Mouse (Mus musculus) kidney, embryonic 14.5 days (tissue): ENCODE data around the gene Myh9. TPM values are rescaled to one million over a fixed set of nuclear protein-coding genes. Genes with fewer than 3 reads are reported as not detected.

Source experiments
- ATAC-seq: fragments of 200-750 bp; cut with Nextera tagmentation; 2 replicates; pipeline ENCODE4 v1.8.0; 2017; ENCODE audit warnings: moderate number of reproducible peaks, mild to moderate bottlenecking, moderate TSS enrichment, moderate library complexity; ENCODE audit not compliant: low FRiP score, low TSS enrichment
- H3K27ac ChIP-seq: fragments of 300-500 bp; sonication (generic); 2 replicates; pipeline ENCODE4 v1.5.1; 2014; ENCODE audit warnings: low read depth, mild to moderate bottlenecking, low read length, moderate library complexity, mixed read lengths
- H3K27me3 ChIP-seq: fragments of 300-500 bp; sonication (generic); 2 replicates; pipeline ENCODE4 v1.6.1; 2014; ENCODE audit warnings: mild to moderate bottlenecking, low read length; ENCODE audit not compliant: control insufficient read depth, insufficient read depth
- H3K36me3 ChIP-seq: fragments of 300-500 bp; sonication (generic); 2 replicates; pipeline ENCODE4 v1.6.1; 2014; ENCODE audit warnings: low read length, mixed read lengths; ENCODE audit not compliant: control insufficient read depth, insufficient read depth
- H3K4me1 ChIP-seq: fragments of 300-500 bp; sonication (generic); 2 replicates; pipeline ENCODE4 v1.6.1; 2014; ENCODE audit warnings: low read length, mixed read lengths; ENCODE audit not compliant: control insufficient read depth, insufficient read depth
- H3K4me2 ChIP-seq: fragments of 300-500 bp; sonication (generic); replicated peaks from 2 replicates; pipeline ENCODE4 v1.6.1; 2014; ENCODE audit warnings: low read depth, mild to moderate bottlenecking, low read length
- H3K4me3 ChIP-seq: fragments of 300-500 bp; sonication (generic); 2 replicates; pipeline ENCODE4 v1.5.1; 2014; ENCODE audit warnings: mild to moderate bottlenecking, low read length
- H3K9ac ChIP-seq: fragments of 300-500 bp; sonication (generic); 2 replicates; pipeline ENCODE4 v1.6.1; 2014; ENCODE audit warnings: low read depth, mild to moderate bottlenecking, low read length, moderate library complexity
- H3K9me3 ChIP-seq: fragments of 300-500 bp; sonication (generic); 2 replicates; pipeline ENCODE4 v1.6.1; 2016; ENCODE audit warnings: low read length; ENCODE audit not compliant: control insufficient read depth
- WGBS: fragments of 180-500 bp; shearing (Covaris S2); extraction: QIAGEN DNeasy Blood & Tissue Kit; methylation state at CpG from one replicate; pipeline ENCODE4 v1.1.7; 2014; 5-methylcytosine and 5-hydroxymethylcytosine counted together
- polyA plus RNA-seq: library from polyadenylated mRNA; unstranded; fragments of >200 nt; fragmentation: Nextera tagmentation; extraction: Ambion mirVana; gene quantifications from 2 replicates; pipeline ENCODE4 v1.2.1, GENCODE M21; 2014

Myh9 gene
- polyA plus RNA-seq, 1 experiment from 2014 or later = 72.3 TPM

DNA sequence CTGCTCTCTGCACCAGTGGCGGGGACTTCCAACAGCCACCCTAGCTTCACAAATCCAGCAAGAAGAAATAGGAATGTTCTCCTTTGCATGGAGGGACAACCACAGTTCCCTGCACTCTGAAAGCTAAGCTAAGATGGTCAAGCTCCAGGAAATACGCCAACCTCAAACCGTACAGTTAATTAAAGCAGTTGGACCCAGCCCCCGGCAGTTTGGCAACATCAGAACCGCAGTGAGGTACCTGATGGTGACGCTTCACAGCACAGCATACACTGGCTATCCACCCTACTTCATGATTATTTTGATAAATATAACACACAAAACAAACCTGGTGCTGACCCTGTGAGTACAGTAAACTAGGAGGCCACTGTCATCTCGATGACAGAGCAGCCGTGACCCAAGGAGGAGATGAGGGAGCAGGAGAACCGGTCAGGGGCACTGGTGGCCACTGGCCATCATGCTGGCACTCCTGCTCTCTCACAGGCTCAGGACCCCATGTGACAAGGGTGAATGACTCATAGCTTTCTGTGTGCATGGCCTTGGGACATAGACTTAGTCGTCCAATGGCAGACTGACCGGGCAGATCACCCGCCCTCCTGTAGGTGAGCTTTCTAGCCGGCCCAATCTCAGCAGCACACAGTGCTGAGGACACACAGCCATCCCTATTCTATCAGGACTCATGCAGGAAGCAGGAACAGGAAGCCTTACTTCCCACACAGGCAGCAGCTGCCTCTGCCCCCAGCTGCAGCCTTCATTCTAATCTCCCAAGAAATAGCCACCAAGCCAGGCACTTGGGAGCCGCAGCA, 44.2 kb downstream of the Myh9 start:
- Histone ChIP-seq H3K4me3 (no peak overlapping the region), H3K27ac (peak overlapping the region; percentile 94), H3K4me2 (no peak overlapping the region), H3K27me3 (no peaks in the 10 kb centered on the region), H3K9ac (no peak overlapping the region), H3K36me3 (peaks cover 67% of the 10 kb centered on the region), H3K4me1 (peaks cover 38% of the 10 kb centered on the region), H3K9me3 (no peaks in the 10 kb centered on the region)
- 0 out of 2 replicates have a peak, but pooled peaks have one; percentile 20 for ATAC-seq
- WGBS = 69% methylated on average over 14 of the region's 14 CpGs

GRCm38 (mm10) chr15:77796409-77797035, 45.5 kb downstream of the Myh9 start:
- no peak overlapping the region for H3K4me2 ChIP-seq
- no peak overlapping the region for H3K27ac ChIP-seq
- H3K4me3 ChIP-seq = no peak overlapping the region
- ATAC-seq = no peak
- peaks cover 38% of the 10 kb centered on the region for H3K4me1 ChIP-seq
- WGBS = 95% methylated on average over 26 of the region's 26 CpGs
- no peaks in the 10 kb centered on the region for H3K9me3 ChIP-seq
- H3K9ac ChIP-seq = no peak overlapping the region
- no peaks in the 10 kb centered on the region for H3K27me3 ChIP-seq
- peaks cover 68% of the 10 kb centered on the region for H3K36me3 ChIP-seq

GRCm38 (mm10) chr15:77794908-77795356, 47.0 kb downstream of the Myh9 start:
- Histone ChIP-seq H3K27me3 (no peaks in the 10 kb centered on the region), H3K4me2 (no peak overlapping the region), H3K9ac (no peak overlapping the region), H3K27ac (no peak overlapping the region), H3K9me3 (no peaks in the 10 kb centered on the region), H3K4me3 (no peak overlapping the region), H3K36me3 (peaks cover 73% of the 10 kb centered on the region), H3K4me1 (peaks cover 29% of the 10 kb centered on the region)
- ATAC-seq = no peak
- 88% methylated on average over 13 of the region's 13 CpGs for WGBS

GRCm38 (mm10) chr15:77794138-77794907, 47.7 kb downstream of the Myh9 start:
- peaks cover 76% of the 10 kb centered on the region for H3K36me3 ChIP-seq
- WGBS = 79% methylated on average over 13 of the region's 13 CpGs
- H3K4me2 ChIP-seq = no peak overlapping the region
- peaks cover 23% of the 10 kb centered on the region for H3K4me1 ChIP-seq
- no peaks in the 10 kb centered on the region for H3K27me3 ChIP-seq
- ATAC-seq = no peak
- no peak overlapping the region for H3K27ac ChIP-seq
- no peak overlapping the region for H3K9ac ChIP-seq
- no peak overlapping the region for H3K4me3 ChIP-seq
- H3K9me3 ChIP-seq = no peaks in the 10 kb centered on the region

- H3K4me3 ChIP-seq = no peak overlapping the region
- no peak overlapping the region for H3K9ac ChIP-seq
- H3K9me3 ChIP-seq = no peaks in the 10 kb centered on the region
- 92% methylated on average over 7 of the region's 7 CpGs for WGBS
- H3K27me3 ChIP-seq = no peaks in the 10 kb centered on the region
- no peak overlapping the region for H3K27ac ChIP-seq
- H3K36me3 ChIP-seq = peaks cover 83% of the 10 kb centered on the region
- no peak for ATAC-seq
- H3K4me1 ChIP-seq = peaks cover 16% of the 10 kb centered on the region
- no peak overlapping the region for H3K4me2 ChIP-seq
Observed at GRCm38 (mm10) chr15:77793554-77793953, 48.4 kb downstream of the Myh9 start.

- WGBS = 96% methylated on average over 4 of the region's 4 CpGs
- H3K27me3 ChIP-seq = no peaks in the 10 kb centered on the region
- H3K4me3 ChIP-seq = no peak overlapping the region
- no peak overlapping the region for H3K9ac ChIP-seq
- H3K4me2 ChIP-seq = no peak overlapping the region
- H3K27ac ChIP-seq = no peak overlapping the region
- H3K36me3 ChIP-seq = peaks cover 88% of the 10 kb centered on the region
- peaks cover 11% of the 10 kb centered on the region; the same call in 1 of the 2 replicates for H3K4me1 ChIP-seq
- ATAC-seq = no peak
- no peaks in the 10 kb centered on the region for H3K9me3 ChIP-seq
Observed at GRCm38 (mm10) chr15:77793094-77793493, 48.9 kb downstream of the Myh9 start.

DNA sequence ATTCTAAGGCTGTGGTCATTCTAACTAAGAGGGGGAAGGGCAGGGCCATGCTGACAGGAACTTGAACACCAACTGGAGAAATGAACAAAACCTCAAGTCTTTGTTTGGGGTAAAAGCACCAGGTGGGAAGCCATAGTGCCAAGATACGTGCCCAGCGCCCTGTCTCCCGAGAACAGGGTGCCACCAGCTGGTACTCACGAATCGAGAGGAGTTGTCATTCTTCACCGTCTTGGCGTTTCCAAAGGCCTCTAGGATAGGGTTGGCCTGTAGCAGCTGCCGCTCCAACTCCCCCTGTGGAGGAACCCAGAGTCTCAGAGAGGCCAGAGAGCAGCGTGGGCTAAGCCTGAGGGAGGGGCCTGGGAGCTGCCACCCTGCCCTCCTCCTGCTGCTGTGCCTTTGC, 49.9 kb downstream of the Myh9 start:
- no peak overlapping the region for H3K4me2 ChIP-seq
- no peak overlapping the region for H3K9ac ChIP-seq

DNA sequence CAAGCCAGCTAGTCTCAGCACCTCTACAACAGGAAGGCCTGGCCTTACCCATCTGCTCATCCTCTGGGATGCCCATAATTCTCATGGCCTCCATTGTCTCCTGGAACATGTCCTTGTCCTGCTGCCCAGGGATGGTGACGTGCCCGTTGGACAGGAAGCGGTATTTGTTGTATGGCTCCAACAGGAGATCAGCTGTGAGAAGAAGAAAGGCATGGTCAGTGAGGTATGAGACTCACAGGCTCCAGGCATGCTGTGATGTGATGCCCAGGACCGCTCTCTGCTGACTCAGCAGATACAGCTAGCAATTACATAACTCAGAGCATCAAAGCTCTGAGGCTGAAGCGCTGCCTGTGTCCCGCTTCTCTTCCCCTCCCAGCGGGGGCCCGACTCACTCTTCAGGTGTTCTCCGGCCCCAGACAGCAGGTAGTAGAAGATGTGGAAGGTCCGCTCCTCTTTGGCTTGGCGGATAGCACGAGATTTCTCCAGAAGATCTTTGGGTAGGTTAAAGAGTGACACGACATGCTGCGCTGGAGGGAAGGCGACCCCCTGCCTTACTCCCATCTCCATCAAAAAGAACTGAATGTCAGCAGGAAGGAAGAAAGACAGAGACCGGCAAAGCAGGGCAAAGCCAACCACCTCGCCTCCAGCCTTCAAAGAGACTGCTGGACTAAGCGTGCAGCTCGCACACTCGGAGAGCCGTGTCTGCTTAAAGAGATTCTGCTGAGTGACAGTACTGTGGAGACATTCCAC, 51.1 kb downstream of the Myh9 start:
- Histone ChIP-seq H3K36me3 (peaks cover 96% of the 10 kb centered on the region), H3K27ac (no peak overlapping the region), H3K9me3 (no peaks in the 10 kb centered on the region), H3K4me2 (no peak overlapping the region), H3K9ac (no peak overlapping the region), H3K4me3 (no peak overlapping the region), H3K4me1 (no peaks in the 10 kb centered on the region), H3K27me3 (no peaks in the 10 kb centered on the region)
- 93% methylated on average over 21 of the region's 21 CpGs for WGBS
- ATAC-seq = no peak

More for the DNA sequence above, 49.9 kb downstream of the Myh9 start:
- peaks cover 95% of the 10 kb centered on the region for H3K36me3 ChIP-seq
- H3K4me1 ChIP-seq = 0 out of 2 replicates have a peak, but pooled peaks cover under 1% of the 10 kb centered on the region
- H3K27me3 ChIP-seq = no peaks in the 10 kb centered on the region
- H3K4me3 ChIP-seq = no peak overlapping the region
- WGBS = 91% methylated on average over 9 of the region's 9 CpGs
- H3K9me3 ChIP-seq = no peaks in the 10 kb centered on the region
- no peak for ATAC-seq
- H3K27ac ChIP-seq = no peak overlapping the region
